Mouse (Mus musculus) ES-CJ7 (cell line): ENCODE measurements around the gene Inca1.

Experiments used
- DNase-seq: peaks from one replicate; pipeline ENCODE4 v3.0.0; 2011; ENCODE audit warnings: low read depth, low spot score

Inca1 gene

GRCm38 (mm10) chr11:70653345-70654197 is 46.4 kb downstream of the Inca1 start:
- peak; percentile 70 for DNase-seq

DNA sequence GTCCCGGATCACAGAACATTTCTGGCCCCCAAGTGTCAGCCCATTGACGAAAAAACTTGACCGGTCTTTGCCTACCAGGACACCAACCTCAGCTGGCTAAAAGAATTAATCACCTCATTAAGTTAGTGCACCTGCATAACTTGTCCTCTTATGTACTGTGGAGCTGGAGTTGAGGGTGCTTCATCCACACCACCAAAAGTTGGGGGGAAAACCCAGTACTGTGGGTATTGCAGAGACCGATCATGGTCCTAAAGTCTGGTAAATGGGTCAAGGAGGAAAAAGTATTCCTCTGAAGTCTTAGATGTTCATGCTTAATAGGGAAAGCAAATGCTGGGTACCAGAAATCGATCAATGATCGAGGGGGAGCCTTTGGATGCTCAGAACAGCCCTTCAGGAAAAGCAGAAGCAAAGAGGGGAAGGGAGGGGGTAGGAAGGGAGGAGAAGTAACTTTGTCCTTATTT is 47.0 kb downstream of the Inca1 start:
- no peak for DNase-seq

GRCm38 (mm10) chr11:70652029-70652883 is 47.7 kb downstream of the Inca1 start:
- no peak for DNase-seq

DNA sequence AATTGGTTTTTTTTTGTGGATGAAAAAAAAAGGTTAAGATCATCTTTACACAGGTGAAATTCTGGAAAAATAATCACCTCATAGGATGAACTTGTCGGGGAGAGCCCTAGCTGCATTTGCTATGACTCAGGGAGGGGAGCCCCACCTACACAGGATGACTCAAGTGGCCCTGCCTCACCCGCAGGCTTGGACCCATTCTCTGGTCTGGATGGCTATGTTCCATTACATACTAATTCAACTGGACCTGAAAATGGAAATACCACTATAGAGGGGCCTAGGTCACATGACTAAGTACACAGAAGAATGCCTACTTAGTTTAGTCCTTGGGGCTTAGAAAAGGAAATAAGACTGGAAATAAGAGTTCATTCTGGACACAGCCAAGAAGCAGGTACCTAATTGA is 48.6 kb downstream of the Inca1 start:
- no peak for DNase-seq

DNA sequence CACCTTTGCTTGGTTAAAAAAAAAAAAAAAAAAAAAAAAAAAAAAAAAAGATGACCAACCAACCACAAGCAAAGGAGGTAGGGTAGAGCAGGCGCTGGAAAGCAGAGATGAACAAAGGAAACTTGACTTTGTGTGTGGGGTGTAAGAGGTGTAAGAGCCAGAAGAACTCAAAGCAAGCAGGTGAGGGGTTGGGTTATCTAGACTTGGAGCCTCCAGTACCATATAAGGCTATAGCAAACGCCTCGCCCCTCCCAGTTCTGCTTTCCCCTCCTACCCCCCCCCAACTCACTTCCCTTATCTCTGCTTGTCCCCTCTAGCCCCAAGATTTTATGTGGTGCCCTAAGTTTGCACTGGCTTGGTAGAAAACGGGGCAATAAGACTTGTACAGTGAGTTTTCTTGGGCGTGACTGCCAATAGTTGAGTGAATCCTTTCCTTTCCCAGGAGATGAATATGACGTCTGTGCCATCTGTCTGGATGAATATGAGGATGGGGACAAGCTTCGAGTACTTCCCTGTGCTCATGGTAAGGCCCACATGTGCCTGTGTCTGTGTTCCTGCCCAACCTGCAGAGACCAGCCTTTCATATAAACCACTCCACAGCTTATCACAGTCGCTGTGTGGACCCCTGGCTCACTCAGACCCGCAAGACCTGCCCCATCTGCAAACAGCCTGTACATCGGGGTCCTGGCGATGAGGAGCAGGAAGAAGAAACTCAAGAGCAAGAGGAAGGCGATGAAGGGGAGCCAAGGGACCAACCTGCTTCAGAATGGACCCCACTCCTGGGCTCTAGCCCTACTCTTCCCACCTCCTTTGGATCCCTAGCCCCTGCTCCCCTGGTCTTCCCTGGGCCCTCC is 49.4 kb downstream of the Inca1 start:
- peak; percentile 42 for DNase-seq

- DNase-seq = no peak
These were observed 50.7 kb downstream of the Inca1 start for GRCm38 (mm10) chr11:70649185-70649734.

DNA sequence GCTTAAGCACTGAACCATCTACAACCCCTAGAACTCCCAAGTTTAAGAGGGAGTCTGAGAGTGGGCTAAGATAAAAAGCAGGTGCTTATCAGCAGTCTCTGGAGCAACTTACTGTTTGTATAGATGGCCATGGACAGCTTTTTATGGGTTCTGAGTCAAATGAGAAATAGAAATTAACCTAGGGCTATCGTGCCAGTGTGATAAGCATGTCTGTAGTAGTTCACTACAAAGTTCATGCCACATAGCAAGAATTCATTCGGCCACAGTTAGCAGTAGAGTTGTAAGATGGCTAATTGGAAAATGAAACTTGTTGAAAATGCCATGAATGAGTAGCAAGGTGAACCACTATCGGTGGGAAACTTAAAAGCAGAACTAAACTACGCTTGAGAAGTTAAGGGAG is 51.4 kb downstream of the Inca1 start:
- no peak for DNase-seq

DNA sequence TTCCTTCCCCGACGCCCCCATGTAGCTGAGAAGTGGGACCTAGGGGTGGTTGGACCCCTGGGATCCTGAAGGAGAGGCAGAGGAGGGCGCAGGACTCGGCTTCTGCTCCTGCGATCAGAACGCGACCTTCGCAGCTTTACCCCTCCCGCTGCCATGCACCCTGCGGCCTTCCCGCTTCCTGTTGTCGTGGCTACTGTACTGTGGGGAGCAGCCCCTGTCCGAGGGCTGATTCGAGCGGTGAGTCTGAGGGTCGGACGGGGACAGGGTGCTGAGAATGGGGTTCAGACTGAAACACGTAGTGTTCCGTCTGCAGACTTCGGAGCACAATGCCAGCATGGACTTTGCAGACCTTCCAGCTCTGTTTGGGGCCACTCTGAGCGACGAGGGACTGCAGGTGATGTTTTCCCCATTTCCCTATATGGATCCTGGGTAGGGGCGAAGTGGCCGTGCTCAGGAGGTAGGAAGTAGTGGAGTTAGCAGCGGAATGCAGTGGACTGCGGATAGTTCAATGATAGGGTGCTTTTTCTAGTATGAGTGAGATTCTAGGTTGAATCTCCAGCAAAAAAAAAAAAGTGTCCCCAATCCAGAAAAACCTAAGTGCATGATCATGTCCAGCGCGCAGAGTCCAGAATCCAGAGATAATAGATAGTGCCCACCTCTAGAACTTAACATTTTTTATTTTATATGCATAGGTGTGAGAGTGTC is 52.1 kb downstream of the Inca1 start:
- no peak for DNase-seq

DNA sequence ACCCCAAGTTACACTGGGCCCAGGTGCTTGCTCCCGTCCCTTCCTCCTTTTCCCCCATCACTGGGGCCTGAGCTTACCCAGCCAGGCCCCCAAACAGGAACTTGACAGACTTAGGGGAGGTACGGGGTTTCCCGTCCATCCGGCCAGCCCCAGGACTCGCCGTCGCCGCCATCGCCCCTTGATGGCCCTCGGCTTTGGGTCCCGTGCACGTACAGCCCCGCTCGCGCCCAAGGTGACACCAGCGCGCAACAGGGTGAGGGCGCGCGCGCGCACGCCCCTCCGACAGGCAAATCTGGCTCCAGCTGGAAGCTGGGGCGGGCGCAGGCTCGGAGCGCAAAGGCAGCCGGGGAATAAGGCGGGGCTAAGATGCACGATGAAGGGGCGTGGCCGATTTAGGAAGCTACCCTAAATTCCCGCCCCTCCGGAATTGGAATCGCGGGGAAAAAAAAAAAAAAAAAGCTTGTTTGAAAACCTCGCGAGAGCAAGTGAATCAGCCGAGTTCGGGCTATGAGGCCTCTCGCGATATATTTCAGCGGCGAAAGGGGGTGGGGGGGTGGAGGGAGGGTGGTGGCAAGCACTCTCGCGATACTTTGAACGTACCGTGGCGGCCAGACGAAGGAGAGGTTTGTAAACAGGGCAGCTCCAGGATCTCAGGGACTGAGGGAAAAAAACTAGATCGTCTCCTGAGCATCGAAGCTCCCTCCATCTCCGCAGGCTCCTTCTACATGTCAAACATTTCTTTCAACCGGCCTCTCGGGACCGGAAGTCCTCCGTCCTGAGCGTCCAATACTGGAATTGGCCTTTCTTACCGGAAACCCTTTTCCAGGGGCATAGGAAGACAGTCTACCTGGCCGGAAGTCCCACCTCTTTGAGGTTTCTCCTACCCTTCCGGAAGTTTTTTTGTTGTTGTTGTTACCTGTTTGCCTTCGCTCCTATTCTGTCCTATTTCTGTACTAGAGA is 53.0 kb downstream of the Inca1 start, which contains the start of the genes Rnf167 and Slc25a11:
Gene Rnf167, plus strand, starts transcription at position 545 of the 960 bp plus-strand sequence.
Gene Slc25a11, minus strand, starts transcription at position 789 of the 960 bp plus-strand sequence.
- DNase-seq = peak; percentile 99

DNA sequence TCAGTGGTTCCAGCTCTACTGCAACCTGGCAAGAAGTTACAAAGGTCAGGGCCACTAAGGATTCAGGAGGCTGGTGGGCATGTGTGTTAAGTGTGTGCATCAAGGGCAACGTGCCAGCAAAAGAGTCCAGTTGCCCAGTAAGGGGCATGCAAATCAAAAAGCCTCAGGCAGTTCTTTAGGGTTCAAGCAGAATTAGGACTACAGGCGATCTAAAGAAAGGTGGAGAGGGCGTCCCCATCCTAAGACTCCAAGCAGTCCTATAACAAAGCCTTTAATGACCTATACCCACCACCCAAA is 53.7 kb downstream of the Inca1 start:
- DNase-seq = no peak

DNA sequence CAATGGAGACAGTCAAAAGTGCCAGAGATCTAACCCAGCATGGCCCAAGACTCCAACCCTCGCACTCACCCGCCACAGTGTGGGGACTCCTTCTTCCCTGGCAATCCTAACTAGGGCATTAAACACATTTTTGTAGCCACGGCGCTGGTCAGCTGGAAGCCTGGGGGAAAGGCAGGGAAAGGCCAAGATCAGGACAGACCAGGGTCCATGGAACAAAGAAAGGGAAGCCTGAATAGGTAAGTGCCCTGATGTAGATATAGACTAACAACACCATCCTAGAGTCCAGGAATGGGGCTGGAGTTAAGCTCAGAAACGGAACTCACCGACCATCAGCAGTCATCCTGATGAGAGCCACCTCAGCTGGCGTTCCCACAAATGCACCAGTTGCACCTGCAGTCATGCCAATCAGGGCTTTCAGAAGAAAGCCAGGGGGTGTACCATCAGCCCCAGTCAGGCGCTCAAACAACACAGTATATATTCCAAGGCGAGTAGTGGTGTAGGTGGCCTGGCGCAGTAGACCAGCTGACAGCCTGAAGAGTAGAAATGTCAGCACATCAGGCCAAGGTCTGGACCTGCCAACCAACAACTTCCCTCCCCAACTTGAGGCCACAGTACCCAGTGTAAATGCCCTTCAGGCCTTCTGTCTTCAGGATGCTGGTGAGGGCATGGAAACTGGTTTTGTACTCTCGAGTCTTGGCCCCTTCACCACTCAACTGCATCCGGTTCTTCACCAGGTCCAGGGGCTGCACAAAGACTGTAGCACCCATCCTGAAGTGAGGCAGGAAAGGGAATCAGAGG is 54.3 kb downstream of the Inca1 start:
- DNase-seq = no peak

DNA sequence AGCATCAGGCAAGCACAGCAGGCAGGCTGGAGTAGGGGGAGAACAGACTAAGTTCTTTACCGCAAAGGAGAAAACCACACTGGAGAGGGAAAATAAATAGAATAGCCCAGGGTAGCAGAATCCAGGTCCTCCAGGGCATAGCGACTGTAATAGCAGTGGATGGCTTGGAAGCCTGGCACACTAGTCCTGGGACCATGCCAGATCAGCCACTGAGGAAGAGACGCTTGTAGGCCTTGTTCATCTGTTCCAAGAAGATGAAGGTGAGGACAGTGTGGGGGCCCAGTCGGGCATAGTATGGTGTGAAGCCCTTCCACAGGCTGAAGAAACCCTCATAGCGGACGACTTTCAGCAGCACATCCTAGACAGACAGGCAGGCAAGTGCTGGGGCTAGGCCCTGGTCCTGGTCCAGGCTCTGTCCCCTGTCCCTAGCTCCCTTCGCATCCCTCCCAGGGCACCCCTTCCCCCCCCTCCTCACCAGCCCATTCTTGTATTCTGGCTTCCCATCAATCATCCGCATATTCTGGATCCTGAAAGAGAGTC is 55.3 kb downstream of the Inca1 start:
- no peak for DNase-seq

DNA sequence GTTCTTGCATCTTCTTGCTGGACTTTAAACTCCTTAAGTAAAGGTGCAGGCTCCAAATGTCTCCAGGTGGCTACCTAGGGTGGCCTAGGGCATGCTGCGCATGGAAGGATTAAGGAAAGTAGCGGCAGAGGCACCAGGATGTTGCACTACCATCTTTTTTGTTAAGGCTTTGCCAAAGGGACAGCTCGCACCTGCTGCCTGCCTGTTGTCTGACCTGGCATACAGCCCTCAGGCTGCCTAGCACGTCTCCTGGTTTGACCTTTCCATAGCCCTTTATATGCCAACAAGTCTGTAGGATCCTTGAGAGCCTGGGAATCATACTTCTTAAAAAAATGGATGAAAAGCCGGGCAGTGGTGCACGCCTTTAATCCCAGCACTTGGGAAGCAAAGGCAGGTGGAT is 56.9 kb downstream of the Inca1 start:
- DNase-seq = no peak

- DNase-seq = no peak
These were observed 58.7 kb downstream of the Inca1 start for GRCm38 (mm10) chr11:70641241-70641640.

DNA sequence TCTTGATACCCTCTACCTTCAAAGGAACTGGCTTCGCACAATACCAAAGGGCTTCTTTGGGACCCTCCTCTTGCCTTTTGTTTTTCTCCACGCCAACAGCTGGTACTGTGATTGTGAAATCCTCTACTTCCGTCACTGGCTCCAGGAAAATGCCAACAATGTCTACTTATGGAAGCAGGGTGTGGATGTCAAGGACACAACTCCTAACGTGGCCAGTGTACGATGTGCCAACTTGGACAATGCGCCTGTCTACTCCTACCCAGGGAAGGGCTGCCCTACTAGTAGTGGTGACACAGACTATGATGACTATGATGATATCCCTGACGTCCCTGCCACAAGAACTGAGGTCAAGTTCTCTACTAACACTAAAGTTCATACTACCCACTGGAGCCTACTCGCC is 60.0 kb downstream of the Inca1 start:
- DNase-seq = no peak

- DNase-seq = no peak
These were observed 61.2 kb downstream of the Inca1 start, which contains the start of gene Gp1ba for GRCm38 (mm10) chr11:70638714-70639278. Gene Gp1ba, plus strand, starts transcription at chr11:70639122.
